Mouse (Mus musculus): ENCODE results near the gene Zfyve1. TPM values are rescaled to one million over a fixed set of nuclear protein-coding genes. Genes with fewer than 3 reads are reported as not detected.
A peak's percentile ranks its signal among the peaks of the same experiment; 100 is the strongest.
"Not testable (repeated sequence)": the region's sequence is repeated elsewhere in the genome, so short reads cannot be mapped to it uniquely, and the experiment has no call there.

The Zfyve1 gene
- polyA plus RNA-seq, 1 experiment, result 31.1 TPM

GRCm38 (mm10) chr12:83618981-83619380 is 22.0 kb upstream of the Zfyve1 start:
- no peaks in the 10 kb centered on the region for H3K4me1 ChIP-seq (ENCODE audit: control insufficient read depth, insufficient read depth, low read length)

GRCm38 (mm10) chr12:83617261-83617660 is 20.2 kb upstream of the Zfyve1 start:
- Histone ChIP-seq H3K27ac (ENCODE audit: insufficient read depth, low read length) (no peak overlapping the region), H3K4me3 (ENCODE audit: insufficient read depth, low read length) (no peak overlapping the region), H3K4me1 (ENCODE audit: control insufficient read depth, insufficient read depth, low read length) (no peaks in the 10 kb centered on the region)
- TF ChIP-seq CTCF (IDR thresholded peaks at IDR 0.05; ENCODE audit: borderline replicate concordance, insufficient read depth, low read length) (no peak), POLR2A (IDR thresholded peaks at IDR 0.05; ENCODE audit: low read depth, low read length) (no peak)

More at GRCm38 (mm10) chr12:83618981-83619380, 22.0 kb upstream of the Zfyve1 start:
- Histone ChIP-seq H3K4me3 (ENCODE audit: insufficient read depth, low read length) (no peak overlapping the region), H3K27ac (ENCODE audit: insufficient read depth, low read length) (no peak overlapping the region)
- TF ChIP-seq POLR2A (IDR thresholded peaks at IDR 0.05; ENCODE audit: low read depth, low read length) (no peak), CTCF (IDR thresholded peaks at IDR 0.05; ENCODE audit: borderline replicate concordance, insufficient read depth, low read length) (no peak)

DNA sequence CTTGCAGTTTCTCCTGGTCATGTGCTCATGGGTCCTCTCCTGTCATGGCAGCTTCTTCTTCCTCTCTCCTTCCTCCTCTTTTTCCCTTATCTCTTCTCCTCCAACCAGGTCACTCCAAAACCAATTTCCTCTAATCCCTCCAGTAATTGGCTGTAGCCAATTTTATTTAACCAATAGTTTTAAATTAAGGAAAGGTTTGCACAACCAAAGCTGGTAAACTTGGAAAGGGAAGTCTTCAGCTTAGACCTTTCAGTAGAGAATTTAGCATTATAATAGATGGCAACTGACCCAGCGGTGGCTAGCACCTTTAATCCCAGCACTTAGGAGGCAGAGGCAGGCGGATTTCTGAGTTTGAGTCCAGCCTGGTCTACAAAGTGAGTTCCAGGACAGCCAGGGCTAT is 9.4 kb upstream of the Zfyve1 start:
- H3K27ac ChIP-seq (ENCODE audit: insufficient read depth, low read length), result not testable (repeated sequence)

GRCm38 (mm10) chr12:83602285-83602684 is 5.3 kb upstream of the Zfyve1 start:
- H3K4me3 ChIP-seq (ENCODE audit: insufficient read depth, low read length), result no peak overlapping the region
- TF ChIP-seq POLR2A (IDR thresholded peaks at IDR 0.05; ENCODE audit: low read depth, low read length), result no peak
- no peak for TF ChIP-seq CTCF (IDR thresholded peaks at IDR 0.05; ENCODE audit: borderline replicate concordance, insufficient read depth, low read length)
- no peaks in the 10 kb centered on the region for H3K4me1 ChIP-seq (ENCODE audit: control insufficient read depth, insufficient read depth, low read length)
- no peak overlapping the region for H3K27ac ChIP-seq (ENCODE audit: insufficient read depth, low read length)

More for the DNA sequence above, 9.4 kb upstream of the Zfyve1 start:
- not testable (repeated sequence) for H3K4me3 ChIP-seq (ENCODE audit: insufficient read depth, low read length); H3K4me1 ChIP-seq (ENCODE audit: control insufficient read depth, insufficient read depth, low read length)

DNA sequence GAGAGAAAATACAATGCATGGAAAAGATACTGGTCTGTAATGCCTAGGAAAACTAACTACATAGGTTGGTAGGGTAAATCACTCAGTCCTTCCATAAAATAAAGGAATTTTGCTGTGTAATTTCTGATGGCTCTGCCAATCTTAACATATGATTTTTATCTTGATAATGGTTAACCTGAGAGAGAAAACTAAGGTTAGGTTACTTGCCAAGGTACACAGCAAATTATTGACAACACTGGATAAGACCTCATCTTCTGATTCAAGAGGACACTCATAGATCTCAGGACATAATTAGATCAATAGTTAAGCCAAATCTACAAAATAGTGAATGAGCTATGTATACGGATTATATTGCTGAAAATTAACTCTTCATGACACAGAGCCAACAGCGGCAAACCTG is 859 bp upstream of the Zfyve1 start:
- TF ChIP-seq POLR2A (IDR thresholded peaks at IDR 0.05; ENCODE audit: low read depth, low read length), result no peak
- no peak for TF ChIP-seq CTCF (IDR thresholded peaks at IDR 0.05; ENCODE audit: borderline replicate concordance, insufficient read depth, low read length)
- Histone ChIP-seq H3K4me1 (ENCODE audit: control insufficient read depth, insufficient read depth, low read length) (peaks cover 2% of the 10 kb centered on the region; the same call in 1 of the 2 replicates), H3K4me3 (ENCODE audit: insufficient read depth, low read length) (no peak overlapping the region), H3K27ac (ENCODE audit: insufficient read depth, low read length) (no peak overlapping the region)

DNA sequence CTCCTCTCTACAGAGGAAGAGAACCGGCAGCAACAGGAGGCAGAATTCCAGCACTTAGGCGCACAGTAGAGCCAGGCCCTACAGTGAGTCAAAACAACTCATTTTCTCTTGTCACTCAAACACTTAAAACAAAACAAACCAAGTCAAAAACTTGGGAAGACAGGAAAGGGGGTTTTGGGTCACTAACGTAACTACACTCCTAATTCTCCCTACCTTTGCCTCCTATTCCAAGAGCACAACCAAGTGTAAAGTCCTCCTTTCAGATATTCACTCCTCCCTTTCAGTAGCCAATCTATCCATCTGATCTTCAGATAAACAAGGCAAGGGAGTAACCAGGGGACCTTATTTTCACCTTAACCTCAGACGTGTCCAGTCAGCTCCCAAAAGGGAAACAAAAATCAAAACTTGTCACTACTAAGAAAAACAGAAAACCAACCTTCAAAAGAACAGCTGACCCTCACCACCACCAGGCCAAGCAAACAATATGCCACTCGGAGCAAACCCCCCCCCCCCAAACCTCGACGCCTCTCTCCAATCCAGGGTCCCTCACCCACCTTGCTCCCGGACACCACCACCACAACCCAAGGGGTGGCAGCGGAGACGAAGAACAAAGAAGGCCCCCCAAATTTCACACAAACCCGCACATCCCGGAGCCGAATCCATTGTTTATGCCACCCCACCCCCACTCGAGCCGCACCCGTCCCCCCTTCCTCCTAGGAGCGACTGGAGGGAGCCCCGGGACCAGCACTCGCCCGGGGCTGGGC is 649 bp downstream of the Zfyve1 start:
- Histone ChIP-seq H3K27ac (ENCODE audit: insufficient read depth, low read length) (peak overlapping the region; percentile 44; the same call in 1 of the 2 replicates), H3K4me3 (ENCODE audit: insufficient read depth, low read length) (peak overlapping the region; percentile 71), H3K4me1 (ENCODE audit: control insufficient read depth, insufficient read depth, low read length) (peaks cover 5% of the 10 kb centered on the region)
- TF ChIP-seq CTCF (IDR thresholded peaks at IDR 0.05; ENCODE audit: borderline replicate concordance, insufficient read depth, low read length), result no peak
- TF ChIP-seq POLR2A (IDR thresholded peaks at IDR 0.05; ENCODE audit: low read depth, low read length), result no peak

DNA sequence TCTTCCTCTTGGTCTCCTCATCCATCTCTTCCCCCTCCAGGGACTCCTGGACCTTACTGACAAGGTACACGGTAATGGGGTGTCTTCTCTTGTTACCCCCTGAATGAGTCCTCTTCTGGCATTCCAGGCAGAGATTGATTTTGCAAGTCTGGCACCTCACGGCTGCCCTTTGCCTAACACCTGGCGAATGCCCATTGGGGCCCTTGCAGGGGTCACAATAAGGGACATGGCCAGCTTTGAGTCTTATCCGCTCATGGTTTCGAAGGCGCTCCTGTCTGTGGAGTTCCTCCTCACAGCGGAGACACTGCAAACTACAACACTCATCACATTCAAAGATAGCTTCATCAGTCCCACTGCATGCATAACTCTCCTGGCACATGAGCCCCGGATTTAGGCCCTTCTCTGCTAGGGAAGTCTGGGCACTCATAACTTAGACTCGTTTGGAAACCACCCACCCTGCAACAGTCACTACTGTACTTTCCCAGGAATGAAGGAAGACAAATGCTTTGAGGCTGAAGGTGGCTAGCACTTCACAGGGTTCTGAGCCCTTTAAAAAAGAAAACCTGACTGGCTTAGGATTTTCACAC is 2.5 kb downstream of the Zfyve1 start:
- no peak overlapping the region for H3K27ac ChIP-seq (ENCODE audit: insufficient read depth, low read length)
- TF ChIP-seq CTCF (IDR thresholded peaks at IDR 0.05; ENCODE audit: borderline replicate concordance, insufficient read depth, low read length), result no peak
- no peak for TF ChIP-seq POLR2A (IDR thresholded peaks at IDR 0.05; ENCODE audit: low read depth, low read length)
- H3K4me3 ChIP-seq (ENCODE audit: insufficient read depth, low read length), result no peak overlapping the region
- H3K4me1 ChIP-seq (ENCODE audit: control insufficient read depth, insufficient read depth, low read length), result peaks cover 5% of the 10 kb centered on the region

- TF ChIP-seq CTCF (IDR thresholded peaks at IDR 0.05; ENCODE audit: borderline replicate concordance, insufficient read depth, low read length), result no peak
- TF ChIP-seq POLR2A (IDR thresholded peaks at IDR 0.05; ENCODE audit: low read depth, low read length), result no peak
- Histone ChIP-seq H3K4me1 (ENCODE audit: control insufficient read depth, insufficient read depth, low read length) (peaks cover 5% of the 10 kb centered on the region), H3K27ac (ENCODE audit: insufficient read depth, low read length) (no peak overlapping the region), H3K4me3 (ENCODE audit: insufficient read depth, low read length) (no peak overlapping the region)
Observed at GRCm38 (mm10) chr12:83591754-83592501, 5.1 kb downstream of the Zfyve1 start.

DNA sequence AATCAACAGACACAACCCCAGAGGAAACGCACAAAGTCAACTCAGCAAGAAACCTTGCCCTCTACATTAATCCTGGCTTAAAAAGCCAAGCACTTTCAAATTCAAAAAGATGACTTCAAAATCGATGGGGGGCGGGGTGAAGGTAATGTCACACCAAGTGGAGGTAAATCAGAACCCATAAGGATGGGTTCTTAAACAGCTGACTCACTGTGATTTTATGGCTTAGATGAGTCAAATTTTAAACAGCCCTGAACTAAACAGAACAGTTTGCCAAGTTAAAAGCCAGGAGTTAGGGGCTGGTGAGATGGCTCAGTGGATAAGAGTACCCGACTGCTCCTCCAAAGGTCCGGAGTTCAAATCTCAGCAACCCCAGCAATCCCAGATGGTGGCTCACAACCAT is 10.4 kb downstream of the Zfyve1 start:
- H3K4me1 ChIP-seq (ENCODE audit: control insufficient read depth, insufficient read depth, low read length), result no peaks in the 10 kb centered on the region; the same call in 1 of the 2 replicates
- TF ChIP-seq POLR2A (IDR thresholded peaks at IDR 0.05; ENCODE audit: low read depth, low read length) (no peak), CTCF (IDR thresholded peaks at IDR 0.05; ENCODE audit: borderline replicate concordance, insufficient read depth, low read length) (no peak)
- no peak overlapping the region for H3K4me3 ChIP-seq (ENCODE audit: insufficient read depth, low read length)
- no peak overlapping the region for H3K27ac ChIP-seq (ENCODE audit: insufficient read depth, low read length)

GRCm38 (mm10) chr12:83582747-83583146 is 14.3 kb downstream of the Zfyve1 start:
- H3K4me3 ChIP-seq (ENCODE audit: insufficient read depth, low read length), result no peak overlapping the region
- no peak overlapping the region for H3K27ac ChIP-seq (ENCODE audit: insufficient read depth, low read length)
- TF ChIP-seq POLR2A (IDR thresholded peaks at IDR 0.05; ENCODE audit: low read depth, low read length) (no peak), CTCF (IDR thresholded peaks at IDR 0.05; ENCODE audit: borderline replicate concordance, insufficient read depth, low read length) (no peak)
- H3K4me1 ChIP-seq (ENCODE audit: control insufficient read depth, insufficient read depth, low read length), result no peaks in the 10 kb centered on the region

All from embryonic fibroblast, embryonic 13.5 days (primary cell).